ENCODE assay signal across 9 mouse cellular contexts in genomic region chr13:36733989-36734690, GRCm38 (mm10). TPM values are rescaled to one million over a fixed set of nuclear protein-coding genes. Genes with fewer than 3 reads are reported as not detected.
DNase-seq lines count a peak whose midpoint lies in the region; ATAC-seq and TF ChIP-seq lines count a peak whose summit lies in the region.
"Had no signal": no experiment of that assay in that cellular context is flagged by ENCODE, and none has a peak within 500 bp of the region (broad histone marks: within the 10 kb centered on the region; RNA-seq: fewer than 3 reads in every experiment).

No protein-coding gene starts in this region.

- no peak overlapping the region for H3K9ac ChIP-seq in ES-E14 (ENCODE audit: insufficient read depth, low read depth, low read length, poor library complexity, severe bottlenecking)
- H3K9ac ChIP-seq in neural tube, embryonic 14.5 days (replicated peaks; ENCODE audit: low read depth, low read length), result peak overlapping the region; percentile 73

- no peaks in the 10 kb centered on the region for H3K36me3 ChIP-seq in heart, embryonic 10.5 days
- no peaks in the 10 kb centered on the region for H3K36me3 ChIP-seq in ES-E14 (ENCODE audit: control insufficient read depth, insufficient read depth, low read length, poor library complexity, severe bottlenecking)
- no peaks in the 10 kb centered on the region for H3K36me3 ChIP-seq in neural tube, embryonic 14.5 days (ENCODE audit: control insufficient read depth, insufficient read depth, low read length)

- DNase-seq in heart, embryonic 10.5 days (ENCODE audit: low spot score), result no peak
- no peak for DNase-seq in heart, postnatal 4 days
- DNase-seq in ES-E14 (ENCODE audit: low read depth, low spot score), result no peak
- peak; percentile 51 for DNase-seq in left cerebral cortex, postnatal 4 days
- DNase-seq in adrenal gland, postnatal 36 days, result no peak
- no peak for DNase-seq in B cell, adult 2 months

- peaks cover 58% of the 10 kb centered on the region for H3K27me3 ChIP-seq in heart, embryonic 10.5 days (ENCODE audit: insufficient read depth, poor library complexity, severe bottlenecking)
- H3K27me3 ChIP-seq in neural tube, embryonic 14.5 days (ENCODE audit: control insufficient read depth, insufficient read depth, low read length), result peaks cover 7% of the 10 kb centered on the region

- WGBS in heart, embryonic 10.5 days, result under 1% methylated on average over 26 of the region's 26 CpGs
- under 1% methylated on average over 26 of the region's 26 CpGs for whole genome bisulfite sequencing in neural tube, embryonic 14.5 days

- in situ Hi-C loops in ES-E14 (cut with MboI; ENCODE audit: low sequenced_read_pairs in 2 of 2, unreplicated experiment in 2 of 2), result no loop called here

- H3K4me1 ChIP-seq in heart, embryonic 10.5 days, result peaks cover 27% of the 10 kb centered on the region
- peaks cover 0 to 1% of the 10 kb centered on the region in 2 experiments; a peak in 1 of 4 replicates for H3K4me1 ChIP-seq in ES-E14 (ENCODE audit: control insufficient read depth in 2 of 2, insufficient read depth in 2 of 2, low read length in 2 of 2, poor library complexity in 1 of 2)
- no peaks in the 10 kb centered on the region for H3K4me1 ChIP-seq in embryonic fibroblast, embryonic 13.5 days (ENCODE audit: control insufficient read depth, insufficient read depth, low read length)
- no peaks in the 10 kb centered on the region for H3K4me1 ChIP-seq in neural tube, embryonic 14.5 days (ENCODE audit: control insufficient read depth, insufficient read depth, low read length)

- intact Hi-C loops in left cerebral cortex, postnatal 4 days (cut with DNase I), result loop anchor here (5.0 to 10.0 kb wide), 3 partner anchors 452 to 719 kb away; no protein-coding TSS in a partner anchor

- ATAC-seq in neural tube, embryonic 14.5 days (ENCODE audit: low read depth), result peak; percentile 15

- peak overlapping the region; percentile 65 for H3K4me3 ChIP-seq in heart, embryonic 10.5 days
- peak overlapping the region; percentile 45 to 57; a peak in 3 of 4 replicates for H3K4me3 ChIP-seq in ES-E14 (ENCODE audit: insufficient read depth in 1 of 2, low read depth in 1 of 2, low read length in 2 of 2, poor library complexity in 1 of 2, severe bottlenecking in 1 of 2)
- H3K4me3 ChIP-seq in embryonic fibroblast, embryonic 13.5 days (ENCODE audit: insufficient read depth, low read length), result peak overlapping the region; percentile 31
- H3K4me3 ChIP-seq in neural tube, embryonic 14.5 days (ENCODE audit: low read depth, low read length), result peak overlapping the region; percentile 46

- TF ChIP-seq CTCF in embryonic fibroblast, embryonic 13.5 days (IDR thresholded peaks at IDR 0.05; ENCODE audit: borderline replicate concordance, insufficient read depth, low read length), result no peak

- peak; percentile 39; the same call in 1 of the 2 replicates for TF ChIP-seq POLR2A in embryonic fibroblast, embryonic 13.5 days (IDR thresholded peaks at IDR 0.05; ENCODE audit: low read depth, low read length)

- H3K9me3 ChIP-seq in heart, embryonic 10.5 days, result no peaks in the 10 kb centered on the region
- H3K9me3 ChIP-seq in ES-E14 (ENCODE audit: control insufficient read depth, insufficient read depth, low read depth, low read length), result no peaks in the 10 kb centered on the region
- H3K9me3 ChIP-seq in neural tube, embryonic 14.5 days (ENCODE audit: control insufficient read depth, low read length), result no peaks in the 10 kb centered on the region

- H3K27ac ChIP-seq in heart, embryonic 10.5 days, result no peak overlapping the region
- no peak overlapping the region for H3K27ac ChIP-seq in ES-E14 (ENCODE audit: insufficient read depth, low read depth, low read length, poor library complexity, severe bottlenecking)
- H3K27ac ChIP-seq in embryonic fibroblast, embryonic 13.5 days (ENCODE audit: insufficient read depth, low read length), result no peak overlapping the region
- H3K27ac ChIP-seq in neural tube, embryonic 14.5 days (ENCODE audit: low read depth, low read length), result peak overlapping the region; percentile 95
- H3K27ac ChIP-seq: heart, adult 2 months had no signal

- peak overlapping the region; percentile 70 for H3K4me2 ChIP-seq in neural tube, embryonic 14.5 days (ENCODE audit: low read depth, low read length)

TF ChIP-seq in ES-E14, 5 proteins besides CTCF, POLR2A, EP300 and RAD21:
- TF ChIP-seq HCFC1 (IDR thresholded peaks at IDR 0.05; ENCODE audit: borderline replicate concordance, insufficient read depth, low read length) (no peak), ZC3H11A (IDR thresholded peaks at IDR 0.05; ENCODE audit: borderline replicate concordance, low read depth, low read length) (no peak), CHD2 (IDR thresholded peaks at IDR 0.05; ENCODE audit: low read depth, low read length) (no peak), MAFK (IDR thresholded peaks at IDR 0.05; ENCODE audit: insufficient read depth, low read depth, low read length) (no peak), ZNF384 (IDR thresholded peaks at IDR 0.05; ENCODE audit: low read depth, low read length) (peak; percentile 44; the same call in 1 of the 2 replicates)

RNA-seq across cellular contexts. Expression of gene Nrn1, which starts 0.8 kb away (rescaled TPM):
- 1.7 and 3.8 TPM in 2 replicates for polyA plus RNA-seq in heart, embryonic 10.5 days (2016; fragmentation: Nextera tagmentation; extraction: Ambion mirVana)
- total RNA-seq in heart, postnatal 4 days (2021), result 1 to 10 TPM; 1.4 to 1.5 TPM
- 0.27 TPM in 1 of 2 replicates, not detected in the other for total RNA-seq in ES-E14 (2012; rRNA removed)
- polyA plus RNA-seq in embryonic fibroblast, embryonic 13.5 days (2011; ENCODE audit: insufficient read length, low read depth, missing spikeins), result 8.9 and 28.2 TPM in 2 replicates
- total RNA-seq in left cerebral cortex, postnatal 4 days (2021), result 10 to 100 TPM; 22.6 to 29.6 TPM
- 60.9 and 69.7 TPM in 2 replicates for polyA plus RNA-seq in neural tube, embryonic 14.5 days (2014; fragmentation: Nextera tagmentation; extraction: Ambion mirVana)
- total RNA-seq in adrenal gland, postnatal 36 days (2021), result 1 to 10 TPM; 2.7 to 3.7 TPM

Comparison
In these comparisons a context has a peak if more than half of its experiments do, and no peak if none do; other contexts are left out.
1. RNA of gene Nrn1, which starts 0.8 kb away (total RNA-seq): 22.6 to 29.6 TPM in left cerebral cortex, postnatal 4 days; 2.7 to 3.7 TPM in adrenal gland, postnatal 36 days, 1.4 to 1.5 TPM in heart, postnatal 4 days and 0.27 TPM in ES-E14; every median in the first group is over 4 times any median in the second.
2. Peak in every context shown above with its lines, with median percentiles within 50 percentile points of each other: H3K4me3 ChIP-seq.